Mouse (Mus musculus): ENCODE data around the gene Gm2115. TPM values are rescaled to one million over a fixed set of nuclear protein-coding genes. Genes with fewer than 3 reads are reported as not detected.

Gm2115 gene
- polyA plus RNA-seq (2017; shearing (Covaris generic)) = not detected

DNA sequence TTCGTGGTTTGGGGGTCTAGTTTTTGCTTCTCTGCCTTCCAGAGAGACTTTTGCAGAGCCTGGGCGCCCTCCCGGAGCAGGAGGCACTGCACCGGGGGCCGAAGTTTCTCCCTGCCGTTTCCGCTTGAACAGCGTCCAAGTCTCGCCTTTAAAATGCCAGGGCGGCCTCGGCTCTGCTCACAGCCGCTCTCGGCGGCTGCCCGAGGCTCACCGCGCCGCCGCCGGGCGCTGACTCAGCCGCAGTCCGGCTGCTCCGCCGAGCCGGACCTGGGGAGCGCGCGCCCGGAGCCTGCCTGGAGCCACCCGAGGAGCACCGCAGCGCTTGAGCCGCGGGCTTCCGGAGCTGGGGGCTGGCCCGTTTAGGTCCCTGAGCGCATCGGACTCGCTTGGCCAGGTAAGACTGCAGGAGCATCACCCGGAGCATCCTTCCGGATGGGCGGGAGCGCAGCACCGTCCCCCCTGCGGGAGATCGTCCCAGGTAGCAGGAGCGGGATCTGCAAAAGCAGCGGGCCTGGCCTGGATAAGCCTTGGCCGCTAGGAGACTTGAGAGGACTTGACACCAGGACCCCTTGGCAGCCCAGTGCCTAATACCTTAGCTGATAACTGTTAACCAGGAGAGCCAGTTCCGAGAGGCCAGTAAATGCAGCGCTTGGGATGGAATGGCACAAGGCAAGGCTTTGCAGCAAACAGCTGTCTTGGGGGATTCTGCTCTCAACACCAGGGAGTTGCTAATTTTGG is at the start of gene Gm2115:
Gene Gm2115, plus strand, starts transcription at position 159 of the 738 bp plus-strand sequence.

DNA sequence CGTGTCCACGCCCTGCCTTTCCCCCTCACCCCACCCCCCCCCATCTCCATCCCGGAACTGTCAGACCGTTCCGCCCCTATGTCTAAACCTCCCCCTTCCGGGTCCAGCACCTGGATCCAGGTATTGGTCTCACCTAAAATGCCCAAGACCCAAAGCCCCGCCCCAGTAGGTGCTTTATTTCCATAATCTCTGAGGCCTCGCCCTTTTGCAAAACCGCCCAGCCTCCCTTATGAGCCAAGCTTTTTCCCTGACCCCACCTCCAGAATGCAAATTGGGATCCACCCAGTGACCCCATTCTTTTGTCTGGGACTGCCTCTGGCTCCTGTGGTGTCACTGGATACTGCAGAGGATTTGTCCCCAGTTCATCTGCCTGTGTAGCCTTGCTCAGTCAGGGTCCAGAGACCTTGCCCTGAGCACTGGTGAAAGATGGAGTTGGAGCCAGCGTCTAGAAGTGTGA is 77.6 kb downstream of the Gm2115 start, which contains the start of gene Fah:
Gene Fah, minus strand, starts transcription at position 430 of the 457 bp plus-strand sequence.

Other genes starting within 250 kb of the Gm2115 start
- gene Arnt2, start 118.8 kb upstream of the Gm2115 start, polyA plus RNA-seq (2017; shearing (Covaris generic)) = 5.1 TPM
- gene Fah, start 77.8 kb downstream of the Gm2115 start, polyA plus RNA-seq (2017; shearing (Covaris generic)) = 12.5 TPM
- gene Zfand6, start 161.0 kb downstream of the Gm2115 start, polyA plus RNA-seq (2017; shearing (Covaris generic)) = 196 TPM